Mouse (Mus musculus) cerebellum, adult (tissue): ENCODE measurements around the gene Chmp2b.

Experiments
- ATAC-seq: cut with Nextera tagmentation; 2 replicates; pipeline ENCODE4 v1.9.2; 2017; ENCODE audit warnings: mild to moderate bottlenecking, moderate library complexity, mixed read lengths; ENCODE audit not compliant: insufficient number of reproducible peaks, low FRiP score, low TSS enrichment

Gene Chmp2b

GRCm38 (mm10) chr16:65561963-65562863 lies at the start of gene Chmp2b:
TSS of gene Chmp2b (minus strand) at chr16:65562726.
- ATAC-seq: peak; percentile 93

- no peak for ATAC-seq
Observed at GRCm38 (mm10) chr16:65611678-65612077, 49.2 kb upstream of the Chmp2b start.

- no peak for ATAC-seq
Observed at GRCm38 (mm10) chr16:65600798-65601197, 38.3 kb upstream of the Chmp2b start.

DNA sequence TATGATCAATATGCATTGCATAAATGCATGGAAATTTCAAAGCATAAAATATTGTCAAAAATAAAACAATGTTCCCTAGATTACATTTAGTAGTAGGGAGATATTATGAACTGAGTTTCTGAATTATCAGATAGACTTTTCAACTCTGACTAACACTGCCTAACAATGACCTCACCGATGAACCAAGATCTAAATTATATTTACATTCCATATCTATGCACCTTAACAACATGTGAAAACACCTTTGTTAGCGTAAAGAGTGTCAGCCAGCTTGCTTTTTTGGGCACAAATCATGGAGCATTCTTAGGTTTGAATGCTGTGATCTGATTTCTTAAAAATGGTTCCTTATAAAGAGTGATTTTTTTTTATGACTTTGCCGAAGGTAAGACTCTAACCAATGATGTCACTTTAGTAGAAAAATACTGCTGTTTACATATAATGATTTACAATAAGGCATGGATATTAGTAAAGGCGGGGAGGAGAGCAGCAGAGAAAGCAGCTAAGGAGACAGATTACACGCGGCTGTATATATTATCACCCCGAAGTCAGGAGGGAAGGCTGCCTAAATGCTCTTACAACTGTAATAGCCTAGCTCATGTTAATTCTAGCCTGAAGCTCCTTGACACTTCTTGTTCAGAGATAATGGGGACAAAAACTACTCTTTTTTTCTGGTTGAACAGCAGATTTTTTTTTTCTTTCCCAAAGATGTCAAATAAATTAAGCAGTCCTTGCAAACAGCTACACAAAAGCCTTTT lies 23.8 kb upstream of the Chmp2b start:
- ATAC-seq: no peak

GRCm38 (mm10) chr16:65585699-65586098 lies 23.2 kb upstream of the Chmp2b start:
- ATAC-seq: no peak

DNA sequence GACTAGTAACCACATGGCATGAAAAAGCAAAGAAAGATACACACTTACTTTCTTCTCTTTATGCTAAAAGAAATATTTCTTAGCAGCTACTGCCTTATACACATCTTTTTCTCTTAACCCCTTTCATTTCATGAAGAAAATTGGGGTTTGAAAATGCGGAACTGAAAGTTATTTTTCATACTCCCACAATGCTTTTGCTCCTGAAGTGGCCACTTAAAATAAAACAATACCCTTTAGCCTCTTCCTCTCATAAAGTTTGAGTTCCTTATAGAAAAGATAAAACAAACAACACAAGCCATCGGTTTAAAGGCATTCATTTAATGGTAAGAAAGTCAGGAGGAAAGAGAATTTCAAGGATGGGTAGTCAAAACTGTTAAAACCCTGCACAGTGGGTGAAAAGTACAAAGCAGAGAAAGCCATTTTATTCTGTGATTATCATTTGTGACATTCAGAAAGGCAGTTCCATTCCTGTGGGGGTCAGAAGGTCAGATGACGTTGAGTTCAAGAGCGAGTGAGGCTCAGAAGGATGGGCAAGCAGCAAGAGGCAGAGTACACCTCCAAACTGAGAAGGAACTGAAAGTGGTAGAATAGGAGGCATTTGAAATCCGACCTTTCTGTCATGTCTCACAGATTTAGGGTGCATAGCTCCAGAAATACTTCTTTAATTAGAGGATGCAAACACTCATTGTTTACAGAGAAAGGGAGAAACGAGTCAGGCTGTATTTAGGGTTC lies 14.9 kb upstream of the Chmp2b start:
- ATAC-seq: no peak

DNA sequence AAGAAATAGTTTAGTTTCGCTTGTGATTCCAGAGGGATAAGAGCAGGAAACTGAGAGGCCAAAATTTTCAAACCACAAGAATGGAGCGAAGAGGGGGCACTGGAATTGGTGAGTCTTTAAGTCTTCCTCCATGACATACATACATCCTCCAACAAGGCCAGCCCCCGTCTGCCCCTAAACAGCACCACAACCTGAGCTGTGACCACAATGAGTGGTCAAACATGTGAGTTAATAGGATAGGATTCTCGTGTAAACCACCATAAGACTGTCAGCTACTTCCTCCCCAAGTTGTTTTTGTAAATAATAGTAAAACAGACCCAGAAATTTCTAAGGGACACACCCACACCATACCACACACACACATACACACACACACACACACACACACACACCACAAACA lies 6.3 kb upstream of the Chmp2b start:
- ATAC-seq: no peak

DNA sequence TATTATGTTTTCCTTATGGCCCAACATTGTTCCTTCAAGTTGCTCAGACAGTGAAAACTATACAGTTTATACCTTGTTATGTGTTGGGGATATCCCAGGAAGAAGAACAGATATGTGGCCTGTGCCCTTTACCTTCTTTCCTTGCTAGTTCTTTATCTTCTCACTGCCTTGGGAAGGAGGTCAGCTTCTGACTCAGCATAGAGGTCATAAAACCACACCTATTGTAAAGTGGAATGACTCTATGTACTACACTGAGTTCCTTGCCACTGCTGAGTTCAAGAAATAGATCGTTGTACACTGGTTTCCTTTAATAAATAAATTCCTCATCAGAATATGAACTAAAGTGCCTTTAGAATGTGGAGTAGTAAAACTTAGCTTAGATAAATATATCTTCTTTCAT lies 2.4 kb upstream of the Chmp2b start:
- ATAC-seq: no peak

- ATAC-seq: no peak
Observed at GRCm38 (mm10) chr16:65564306-65564705, 1.8 kb upstream of the Chmp2b start.

DNA sequence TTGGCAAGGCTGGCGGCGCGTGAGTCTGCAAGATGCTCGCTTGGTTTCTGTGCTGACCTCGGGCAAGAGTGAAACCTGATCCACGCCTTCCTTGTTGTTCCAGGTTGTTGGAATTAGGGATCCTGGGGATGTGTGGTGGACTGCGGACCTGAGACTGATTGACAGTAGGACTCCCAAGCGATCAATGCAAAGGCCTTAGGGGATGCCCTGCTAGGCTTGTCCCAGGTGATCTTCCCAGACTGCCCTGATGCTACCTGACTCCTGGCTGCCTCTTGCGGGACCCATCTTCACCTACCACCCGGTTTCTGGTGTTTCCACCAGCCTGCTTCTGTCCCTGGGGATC lies 309 bp upstream of the Chmp2b start:
- peak; percentile 82 for ATAC-seq

DNA sequence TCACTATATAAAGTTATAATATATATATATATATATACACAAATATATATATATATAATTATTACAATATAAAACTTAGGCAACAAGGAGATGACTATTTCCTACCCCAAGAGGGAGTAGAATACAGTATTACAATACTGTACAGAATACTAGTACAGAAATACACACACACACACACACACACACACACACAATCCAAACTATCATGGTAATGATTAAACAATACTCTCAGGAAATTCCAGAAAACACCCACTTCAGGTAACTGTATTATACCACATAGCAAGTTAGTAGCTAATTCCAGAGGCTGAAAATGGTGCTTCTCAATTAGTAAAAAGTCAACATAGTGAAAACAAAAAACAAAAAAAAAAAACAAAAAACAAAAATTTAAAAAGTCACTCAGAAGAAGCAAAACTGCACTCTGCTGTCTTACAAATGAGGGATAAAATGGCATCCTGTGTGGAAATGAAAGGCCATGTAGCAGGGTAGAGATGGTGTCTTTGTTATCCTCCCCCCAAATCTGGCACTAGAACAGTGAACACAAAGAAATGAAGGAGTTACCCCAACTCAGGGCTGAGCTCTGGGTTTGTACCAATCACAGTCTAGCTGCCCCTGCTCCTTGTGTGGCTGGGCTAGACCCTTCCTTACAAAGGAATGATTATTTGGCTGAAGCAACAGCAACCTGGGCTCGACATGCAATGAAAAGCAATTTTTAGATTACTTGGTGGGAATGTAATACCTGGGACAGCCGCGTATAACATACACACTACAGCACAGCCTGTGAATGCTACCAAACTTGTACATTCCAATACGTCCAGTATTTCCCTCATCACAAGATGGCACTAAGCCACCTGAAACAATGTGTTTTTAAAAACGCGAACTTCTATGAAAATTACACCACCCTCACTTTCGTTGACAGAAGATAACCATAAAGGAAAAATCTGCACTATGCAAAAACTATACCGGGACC lies 1.2 kb downstream of the Chmp2b start:
- no peak for ATAC-seq

DNA sequence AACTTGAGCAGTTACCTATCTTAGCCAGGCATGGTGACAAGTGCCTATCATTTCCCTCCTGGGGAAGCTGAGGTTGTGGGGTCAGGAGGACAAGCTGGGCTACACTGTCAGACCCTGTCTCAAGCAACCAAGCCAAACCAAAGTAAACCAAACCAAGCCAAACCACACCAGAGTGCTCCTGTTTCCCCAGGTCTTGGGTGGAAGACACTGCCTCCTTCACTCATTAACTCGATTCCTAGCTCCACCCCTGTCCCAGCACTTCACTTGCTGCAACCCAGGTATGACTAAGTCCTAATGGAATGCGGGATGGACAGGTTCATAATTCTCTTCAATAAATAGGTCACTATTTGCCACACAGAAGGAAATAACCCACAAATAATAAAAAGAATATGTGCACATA lies 2.9 kb downstream of the Chmp2b start:
- ATAC-seq: no peak

DNA sequence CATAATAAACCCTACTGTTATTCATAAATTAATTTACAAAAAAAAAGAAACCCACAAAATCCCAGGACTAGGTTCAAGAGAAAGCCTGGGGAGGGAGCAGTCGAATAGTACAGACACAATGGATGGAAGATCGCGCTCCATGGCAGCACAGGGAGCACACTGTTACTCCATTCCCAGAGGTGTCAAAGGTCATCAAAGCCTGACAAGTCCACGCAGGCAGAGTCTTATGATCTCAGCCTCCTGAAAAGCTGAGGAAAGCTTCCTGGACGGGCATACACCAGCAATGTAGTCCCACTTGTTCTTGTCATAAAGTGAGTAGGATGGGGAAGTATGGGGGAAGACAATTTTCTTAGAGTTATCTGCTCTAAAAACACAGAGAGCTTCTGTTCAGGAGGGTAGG lies 5.2 kb downstream of the Chmp2b start:
- ATAC-seq: no peak

DNA sequence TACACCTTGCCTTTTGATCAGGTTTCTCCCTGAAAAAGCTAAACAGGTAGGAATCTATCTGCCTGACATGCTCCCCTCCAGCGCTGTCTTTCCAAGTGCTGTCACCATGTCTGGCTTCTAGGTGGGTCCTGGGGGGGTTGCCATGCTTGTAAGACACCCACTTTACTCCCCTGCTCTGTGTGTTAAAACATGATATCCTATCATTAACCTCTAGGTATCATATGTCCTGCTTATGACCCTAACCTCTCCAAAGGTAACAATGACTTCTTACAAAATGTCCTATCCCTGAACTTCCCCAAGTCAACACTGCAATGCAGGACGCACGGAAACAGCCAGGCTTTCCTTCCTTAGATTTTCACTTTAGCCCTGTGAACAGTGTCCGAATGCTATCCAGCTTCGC lies 8.3 kb downstream of the Chmp2b start:
- ATAC-seq: no peak

DNA sequence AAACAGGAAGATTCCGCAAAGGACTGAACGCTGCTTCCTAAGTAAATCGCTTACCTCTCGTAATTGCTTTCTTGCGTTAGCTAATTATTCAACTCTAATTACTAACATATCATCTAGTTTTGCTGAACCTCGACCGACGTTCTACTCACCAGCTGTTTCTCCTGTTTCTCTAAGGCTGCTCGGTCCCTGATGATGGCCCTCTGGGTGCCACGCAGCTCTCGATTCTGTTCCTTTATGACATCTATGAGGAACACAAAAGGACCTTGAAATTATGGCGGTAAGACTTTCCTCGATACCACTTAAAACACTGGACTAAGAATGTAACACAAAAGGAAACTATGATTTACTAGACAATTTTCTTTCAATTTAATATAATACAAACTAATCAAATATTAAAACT lies 11.7 kb downstream of the Chmp2b start:
- ATAC-seq: no peak

GRCm38 (mm10) chr16:65548960-65549359 lies 13.6 kb downstream of the Chmp2b start:
- ATAC-seq: no peak

DNA sequence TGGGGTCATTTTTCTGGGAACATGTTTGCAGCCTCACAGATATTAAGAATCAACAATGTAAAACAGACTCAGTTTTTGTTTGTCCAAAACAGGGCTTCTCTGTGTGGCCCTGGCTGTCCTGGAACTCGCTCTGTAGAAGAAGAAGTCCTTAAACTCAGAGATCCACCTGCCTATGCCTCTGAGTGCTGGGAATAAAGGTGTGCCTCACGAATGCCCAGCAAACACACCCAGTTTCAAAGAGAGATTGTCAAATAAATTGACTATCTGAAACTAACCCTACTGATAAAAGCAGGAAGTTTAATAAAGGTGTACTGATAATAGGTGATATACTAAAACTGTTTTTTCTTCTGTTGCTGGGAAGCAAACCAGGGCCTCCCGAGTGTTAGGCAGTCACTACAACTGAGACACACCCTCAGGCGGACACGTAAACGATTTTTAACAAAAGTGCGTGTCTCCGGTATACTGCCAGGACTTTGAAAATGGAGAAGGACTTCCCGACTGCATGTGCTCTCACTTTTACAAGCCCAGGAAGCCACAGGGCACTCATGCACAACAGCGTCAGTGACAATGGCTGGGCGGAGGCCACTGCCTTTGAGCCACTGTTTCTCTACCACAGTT lies 18.7 kb downstream of the Chmp2b start:
- ATAC-seq: no peak

DNA sequence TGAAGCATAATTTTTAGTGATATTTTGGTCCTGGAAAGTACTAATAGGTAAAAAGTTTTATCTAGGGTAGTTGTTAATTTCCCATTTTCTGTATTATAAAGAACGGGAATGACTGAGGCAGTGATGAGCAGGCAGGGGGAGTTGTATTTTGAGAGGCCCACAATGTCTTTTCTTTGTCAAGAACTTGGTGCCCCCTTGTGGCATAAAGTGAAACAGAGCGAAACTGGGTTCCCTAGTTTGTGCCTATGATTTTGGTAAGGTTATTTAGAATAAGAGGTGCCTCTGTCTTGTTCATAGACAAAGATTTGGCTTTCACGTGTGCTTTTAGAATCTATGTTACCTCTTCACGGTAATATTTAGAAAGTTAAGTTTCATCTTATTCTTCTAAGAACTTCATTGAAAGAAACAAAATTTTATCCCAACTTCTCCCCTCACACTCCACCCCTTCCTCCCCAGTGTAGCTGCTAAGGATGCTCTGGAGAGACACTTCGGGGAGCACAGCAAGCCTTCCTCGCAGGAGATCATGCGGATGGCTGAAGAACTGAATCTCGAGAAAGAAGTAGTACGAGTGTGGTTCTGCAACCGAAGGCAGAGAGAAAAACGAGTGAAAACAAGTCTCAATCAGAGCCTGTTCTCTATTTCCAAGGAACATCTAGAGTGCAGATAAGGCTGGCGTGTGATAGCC lies 29.1 kb downstream of the Chmp2b start:
- no peak for ATAC-seq

GRCm38 (mm10) chr16:65531663-65532062 lies 30.9 kb downstream of the Chmp2b start:
- no peak for ATAC-seq
